Mouse (Mus musculus): ENCODE measurements at regions not wholly inside any gene's neighbourhood (a gene's known extent, or its start where the extent isn't known, plus 50 kb on each side); places are given as distances from the start of the nearest gene placed in this dataset.
A peak's percentile ranks its signal among the peaks of the same experiment; 100 is the strongest.

- DNase-seq = no peak
Measured at GRCm38 (mm10) chr7:136050116-136050515, 334.0 kb upstream of the Mki67 start.

GRCm38 (mm10) chr7:136056876-136057484 is 340.8 kb upstream of the Mki67 start:
- DNase-seq = no peak

- no peak for DNase-seq
Measured at GRCm38 (mm10) chr7:136058319-136058718, 342.2 kb upstream of the Mki67 start.

GRCm38 (mm10) chr7:136058751-136059681 is 342.9 kb upstream of the Mki67 start:
- no peak for DNase-seq

DNA sequence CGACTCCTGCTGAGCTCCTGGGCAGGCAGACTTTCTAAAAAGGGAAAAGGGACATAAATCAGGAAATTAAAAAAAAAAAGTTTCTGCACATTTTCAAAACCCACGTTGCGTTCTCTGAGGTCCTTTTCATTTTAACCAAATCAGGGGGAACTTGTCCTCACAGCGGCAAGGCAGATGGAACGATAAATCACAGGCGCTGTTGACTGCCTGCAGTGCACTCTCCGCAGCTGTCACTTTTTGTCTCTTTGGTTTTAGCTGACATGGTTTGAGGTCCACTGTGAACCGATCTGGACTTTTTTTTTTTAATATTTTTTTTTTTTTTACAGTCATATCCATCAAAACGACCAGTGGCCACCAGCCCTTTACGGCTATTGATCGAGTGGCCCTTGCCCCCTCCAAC is 343.7 kb upstream of the Mki67 start:
- no peak for DNase-seq

DNA sequence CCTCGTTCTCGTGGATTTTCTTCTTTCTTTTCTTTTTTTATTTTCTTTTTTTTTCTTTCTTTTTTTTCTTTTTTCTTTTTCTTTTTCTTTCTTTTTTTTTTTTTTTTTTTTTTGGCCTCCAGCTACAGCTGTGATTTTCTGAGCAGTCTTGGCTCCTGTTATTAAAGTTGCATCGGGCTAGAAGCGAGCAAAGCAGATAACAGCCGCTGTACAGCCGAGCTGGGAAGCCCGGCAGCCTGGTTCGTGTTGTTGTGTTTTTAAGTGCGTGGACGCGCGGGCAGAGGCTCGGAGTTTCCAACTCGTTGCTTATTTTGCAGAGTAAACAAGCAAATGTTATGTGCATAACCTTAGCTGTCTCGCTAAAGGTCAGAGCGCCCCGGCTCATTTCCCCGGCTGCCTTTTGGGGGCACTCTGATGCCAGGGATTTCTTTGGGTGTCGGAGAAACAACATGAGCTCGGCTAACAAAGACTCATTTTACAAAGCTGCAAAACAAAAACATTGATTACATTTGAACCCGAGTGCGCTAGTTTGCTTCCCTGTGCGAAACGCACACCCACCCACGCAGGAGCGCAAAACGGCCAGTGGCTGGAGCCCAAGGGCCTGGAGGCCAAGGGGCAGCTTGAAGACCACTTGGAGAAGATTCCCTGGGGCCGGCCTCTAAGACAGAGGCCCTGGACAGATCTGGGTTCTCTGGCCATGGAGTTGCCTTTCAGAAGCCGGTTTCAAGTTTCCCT is 344.3 kb upstream of the Mki67 start:
- DNase-seq = peak; percentile 81

DNA sequence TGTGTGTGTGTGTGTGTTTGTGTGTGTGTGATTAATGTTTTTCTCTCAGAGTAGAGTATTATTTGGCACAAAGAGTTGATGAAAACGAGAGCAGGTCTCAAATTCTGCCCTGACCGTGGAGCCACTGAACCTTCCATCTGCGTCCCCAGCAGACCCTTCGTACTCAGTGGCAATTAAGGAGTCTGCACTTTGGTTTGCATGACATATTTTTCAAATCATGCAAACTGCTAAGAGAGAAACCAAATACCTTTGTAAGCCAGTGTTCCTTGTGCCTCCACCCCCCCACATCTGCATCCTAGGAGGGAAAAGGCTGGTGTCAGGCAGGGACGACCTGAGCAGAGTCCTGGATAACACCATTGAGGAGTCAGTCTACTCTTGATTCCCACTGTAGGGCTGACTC is 346.5 kb upstream of the Mki67 start:
- no peak for DNase-seq

DNA sequence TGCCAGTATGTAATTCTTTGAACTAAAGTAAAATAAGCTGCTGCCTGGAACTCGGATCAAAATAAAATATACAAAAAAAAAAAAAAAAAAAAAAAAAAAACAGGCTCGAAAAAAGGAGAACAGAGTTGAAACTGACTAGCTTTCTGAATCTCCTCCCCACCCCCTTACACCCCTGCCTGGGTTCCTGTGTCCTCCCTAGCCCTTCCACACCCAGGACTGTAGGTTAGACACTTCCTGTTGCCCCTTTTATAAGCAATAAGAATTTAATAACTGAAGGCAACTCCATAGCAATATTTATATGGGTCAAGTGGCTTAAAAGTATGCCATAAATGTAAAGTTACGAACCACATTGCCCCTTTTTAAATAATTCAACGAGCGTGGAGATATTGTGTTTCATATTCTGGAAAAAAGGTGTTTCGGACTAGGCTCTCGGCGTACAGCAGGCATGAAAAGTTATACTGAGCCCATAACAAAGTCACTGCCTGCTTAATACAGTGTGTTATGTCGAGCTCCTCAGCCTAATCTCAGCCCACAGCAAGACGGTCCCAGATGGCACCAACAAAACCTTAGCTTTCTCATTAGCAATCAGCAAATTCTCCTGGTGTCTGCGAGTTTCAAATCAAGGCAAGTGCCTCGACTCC is 349.0 kb upstream of the Mki67 start:
- DNase-seq = no peak

- DNase-seq = no peak
Measured at GRCm38 (mm10) chr7:136065679-136066055, 349.5 kb upstream of the Mki67 start.

DNA sequence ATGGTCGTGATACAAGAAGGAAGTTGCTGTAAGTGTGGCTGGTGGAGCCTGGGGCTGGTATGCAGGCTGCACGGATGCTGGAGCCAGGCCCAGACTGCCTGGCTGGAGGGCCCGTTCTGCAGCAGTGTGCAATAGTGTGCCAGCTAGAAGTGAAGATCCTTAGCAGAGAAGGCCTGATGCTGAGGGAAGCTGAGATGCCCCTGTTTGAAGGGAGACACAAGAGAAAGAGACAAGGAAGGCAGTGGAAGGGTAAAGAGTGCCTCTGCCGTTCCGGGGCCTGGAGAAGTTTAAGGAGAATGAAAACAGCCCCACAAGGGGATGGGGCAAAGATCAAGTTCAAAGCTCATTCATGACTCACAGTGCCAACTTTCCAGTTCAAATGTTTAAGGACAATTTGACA is 354.7 kb upstream of the Mki67 start:
- DNase-seq = peak; percentile 69

DNA sequence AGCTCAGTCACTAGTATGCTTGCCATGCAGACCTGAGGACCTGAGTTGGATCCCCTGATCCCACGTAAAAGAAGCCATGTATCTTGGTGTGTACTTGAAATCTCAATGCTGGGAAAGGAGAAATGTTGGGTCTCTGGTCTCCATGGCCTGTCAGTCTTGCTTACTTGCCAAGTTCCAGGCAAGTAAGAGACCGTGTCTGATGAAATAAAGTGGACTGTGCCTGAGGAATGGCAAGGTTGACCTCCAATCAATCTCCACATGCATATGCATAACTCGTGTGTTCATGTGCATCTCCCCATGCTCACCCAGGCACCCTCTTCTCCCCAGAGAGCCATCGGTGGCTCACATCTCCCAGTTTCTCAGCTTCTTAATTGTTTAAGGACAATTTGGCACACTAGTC is 355.2 kb upstream of the Mki67 start:
- DNase-seq = no peak

GRCm38 (mm10) chr7:136073265-136073799 is 357.2 kb upstream of the Mki67 start:
- no peak for DNase-seq

DNA sequence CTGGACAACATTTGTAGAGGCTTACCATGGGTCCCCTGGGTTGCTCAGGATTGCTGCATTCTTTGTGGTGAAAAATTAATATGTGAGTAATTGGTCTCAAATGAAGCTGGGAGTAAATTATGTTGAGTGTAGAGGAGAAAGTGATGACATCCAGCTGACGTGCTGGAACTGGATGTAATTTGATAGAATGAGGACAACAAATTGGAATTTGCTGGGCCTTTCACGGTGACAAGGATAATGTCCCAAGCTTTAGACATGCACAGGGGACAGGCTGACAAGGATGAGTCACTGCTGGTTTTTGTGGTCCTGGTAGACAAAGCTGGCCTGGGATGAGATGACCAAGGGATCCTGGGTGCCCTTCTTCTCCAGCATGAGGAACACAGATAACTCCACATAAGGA is 357.9 kb upstream of the Mki67 start:
- no peak for DNase-seq

DNA sequence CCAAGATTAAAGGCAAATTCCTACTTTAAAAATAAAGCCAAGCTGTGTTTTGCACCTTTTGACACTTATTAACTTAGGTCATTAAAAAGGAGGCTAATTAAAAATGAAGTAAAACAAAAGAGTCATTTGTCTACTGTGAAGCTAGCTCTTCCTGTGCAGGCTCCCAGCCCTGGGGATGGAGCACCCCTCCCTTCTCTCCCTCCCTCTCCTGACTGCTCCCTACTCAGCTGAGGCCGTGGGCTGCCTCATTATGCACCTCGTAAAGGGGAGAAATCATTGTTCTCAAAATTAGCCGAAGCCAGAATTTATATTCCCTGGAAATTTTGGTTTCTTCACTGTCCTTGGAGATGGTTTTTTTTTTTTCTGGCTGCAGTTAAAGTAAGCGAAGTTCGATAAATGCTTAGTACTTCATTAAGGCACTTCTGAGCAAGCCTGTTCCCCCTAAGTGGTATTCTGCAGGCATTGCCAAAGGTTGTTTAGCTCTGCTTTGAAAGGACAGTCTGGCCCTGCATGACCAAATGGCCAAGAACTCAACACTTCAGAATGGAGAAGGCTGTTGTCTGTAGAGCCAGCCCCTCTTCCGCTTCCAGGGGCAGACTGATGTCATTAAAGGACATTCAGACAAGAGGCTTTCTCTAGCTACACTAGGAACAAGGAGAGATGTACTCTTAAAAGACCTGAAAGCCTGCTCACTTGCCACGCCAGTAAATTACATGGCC is 365.5 kb upstream of the Mki67 start:
- DNase-seq = no peak

- no peak for DNase-seq
Measured at GRCm38 (mm10) chr7:136082253-136082867, 366.2 kb upstream of the Mki67 start.

- no peak for DNase-seq
Measured at GRCm38 (mm10) chr7:136083005-136083404, 366.8 kb upstream of the Mki67 start.

GRCm38 (mm10) chr7:136083571-136084342 is 367.6 kb upstream of the Mki67 start:
- DNase-seq = no peak

- DNase-seq = no peak
Measured at GRCm38 (mm10) chr7:136088785-136089184, 372.6 kb upstream of the Mki67 start.

DNA sequence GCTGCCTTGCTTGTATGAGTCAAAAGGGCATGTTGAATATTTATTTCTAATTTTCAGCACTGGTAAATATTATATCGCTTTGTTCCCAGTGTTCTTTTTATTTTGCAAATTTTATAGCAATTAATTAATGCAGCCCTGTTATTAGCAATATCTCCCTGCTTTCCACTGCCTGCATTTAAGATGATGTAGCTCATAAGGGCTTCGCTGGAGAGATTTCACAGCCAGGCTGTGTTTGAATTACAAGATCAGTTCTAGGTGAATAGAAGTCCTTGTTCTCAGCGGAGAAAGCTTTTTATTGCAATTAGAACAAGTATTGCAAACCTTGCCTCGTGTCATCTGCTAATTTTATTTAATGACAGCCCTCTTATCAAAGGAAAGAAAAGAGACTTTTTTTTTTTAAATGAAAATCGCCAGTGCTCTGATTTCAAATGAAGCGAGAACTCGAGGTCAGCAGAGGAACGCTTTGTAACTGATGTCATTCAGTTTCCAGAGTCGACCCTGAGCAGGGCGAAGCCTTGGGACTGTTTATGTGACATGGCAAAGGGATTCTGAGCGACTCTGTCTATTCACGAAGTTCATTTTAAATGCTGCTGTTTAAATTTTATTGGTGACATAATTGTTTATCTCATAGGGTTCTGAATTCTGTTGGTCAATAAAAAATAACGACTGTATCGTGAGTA is 378.7 kb upstream of the Mki67 start:
- DNase-seq = no peak

GRCm38 (mm10) chr7:136104021-136104420 is 387.9 kb upstream of the Mki67 start:
- DNase-seq = no peak
